Mouse (Mus musculus) heart, embryonic 13.5 days (tissue): Measurements from ENCODE around the gene Olfr629. TPM values are rescaled to one million over a fixed set of nuclear protein-coding genes. Genes with fewer than 3 reads are reported as not detected.
"Not testable (repeated sequence)": the region's sequence is repeated elsewhere in the genome, so short reads cannot be mapped to it uniquely, and the experiment has no call there.

Experiments used
- ATAC-seq: fragments of 200-750 bp; cut with Nextera tagmentation; 2 replicates; pipeline ENCODE4 v1.8.0; 2017; ENCODE audit warnings: moderate TSS enrichment; ENCODE audit not compliant: insufficient number of reproducible peaks, low FRiP score, low TSS enrichment; ENCODE audit errors: extremely low read depth
- H3K27ac ChIP-seq: fragments of 300-500 bp; sonication (generic); replicated peaks from 2 replicates; pipeline ENCODE4 v1.5.1; 2015; ENCODE audit warnings: moderate library complexity, mild to moderate bottlenecking, inconsistent platforms
- H3K27me3 ChIP-seq: fragments of 300-500 bp; sonication (generic); replicated peaks from 2 replicates; pipeline ENCODE4 v1.6.1; 2015; ENCODE audit warnings: mild to moderate bottlenecking, inconsistent platforms
- H3K36me3 ChIP-seq: fragments of 300-500 bp; sonication (generic); 2 replicates; pipeline ENCODE4 v1.6.1; 2015; ENCODE audit warnings: mild to moderate bottlenecking, inconsistent platforms
- H3K4me1 ChIP-seq: fragments of 300-500 bp; sonication (generic); 2 replicates; pipeline ENCODE4 v1.6.1; 2015; ENCODE audit warnings: inconsistent platforms
- H3K4me2 ChIP-seq: fragments of 300-500 bp; sonication (generic); 2 replicates; pipeline ENCODE4 v1.6.1; 2015; ENCODE audit warnings: inconsistent platforms, mild to moderate bottlenecking, moderate library complexity
- H3K4me3 ChIP-seq: fragments of 300-500 bp; sonication (generic); 2 replicates; pipeline ENCODE4 v1.5.1; 2015; ENCODE audit warnings: moderate library complexity, mild to moderate bottlenecking, inconsistent platforms
- H3K9ac ChIP-seq: fragments of 300-500 bp; sonication (generic); 2 replicates; pipeline ENCODE4 v1.6.1; 2015; ENCODE audit warnings: inconsistent platforms, mild to moderate bottlenecking, moderate library complexity
- H3K9me3 ChIP-seq: fragments of 300-500 bp; sonication (generic); 2 replicates; pipeline ENCODE4 v1.6.1; 2016; ENCODE audit warnings: inconsistent platforms
- WGBS: fragments of 180-500 bp; shearing (Covaris S2); methylation state at CpG from one replicate; pipeline ENCODE4 v1.1.7; 2015; ENCODE audit warnings: mixed read lengths; 5-methylcytosine and 5-hydroxymethylcytosine counted together
- polyA plus RNA-seq: library from polyadenylated mRNA; unstranded; fragments of >200 nt; fragmentation: Nextera tagmentation; extraction: Ambion mirVana; gene quantifications from 2 replicates; pipeline ENCODE4 v1.2.1, GENCODE M21; 2015

Olfr629 gene
- not detected in 2 replicates for polyA plus RNA-seq

DNA sequence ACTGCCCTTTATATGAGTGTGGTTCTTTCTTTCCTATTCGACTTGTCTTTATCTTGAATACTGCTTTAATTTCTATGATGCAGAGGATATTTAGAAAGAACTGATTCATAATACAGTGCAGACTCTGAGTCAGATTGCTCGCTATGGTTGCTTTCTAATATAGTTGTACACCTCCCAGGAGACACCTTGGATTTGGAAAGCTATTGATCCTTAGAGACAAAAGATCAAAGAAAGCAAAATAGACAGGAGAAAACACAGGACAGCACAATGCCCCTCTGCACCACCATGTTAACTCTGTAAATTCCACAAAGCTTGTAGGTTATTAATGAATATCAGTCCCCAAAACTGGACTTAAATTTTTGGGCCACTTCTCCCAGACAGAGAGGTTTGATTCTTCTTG, at the start of gene Olfr629:
TSS of gene Olfr629 (minus strand) at position 101 of the 400 bp plus-strand sequence.
- WGBS = 60% methylated on average over 2 of the region's 2 CpGs

GRCm38 (mm10) chr7:103792669-103793388, 48.1 kb upstream of the Olfr629 start:
- Histone ChIP-seq H3K4me2 (no peak overlapping the region), H3K4me3 (no peak overlapping the region), H3K27ac (no peak overlapping the region), H3K27me3 (no peaks in the 10 kb centered on the region), H3K4me1 (no peaks in the 10 kb centered on the region), H3K9ac (no peak overlapping the region), H3K36me3 (no peaks in the 10 kb centered on the region), H3K9me3 (no peaks in the 10 kb centered on the region)
- ATAC-seq = no peak; the same call in 1 of the 2 replicates
- WGBS = 22% methylated on average over 4 of the region's 4 CpGs

More for the DNA sequence above, at the start of gene Olfr629:
- Histone ChIP-seq H3K36me3 (no peaks in the 10 kb centered on the region), H3K9me3 (0 out of 2 replicates have a peak, but pooled peaks cover 5% of the 10 kb centered on the region), H3K9ac (no peak within 1 kb of the TSS), H3K4me2 (no peak within 1 kb of the TSS), H3K27me3 (no peaks in the 10 kb centered on the region), H3K27ac (no peak within 1 kb of the TSS), H3K4me1 (no peaks in the 10 kb centered on the region), H3K4me3 (no peak within 1 kb of the TSS)
- ATAC-seq = no peak

- Histone ChIP-seq H3K4me2 (no peak within 1 kb of the TSS), H3K4me3 (no peak within 1 kb of the TSS), H3K9me3 (no peaks in the 10 kb centered on the region), H3K27ac (no peak within 1 kb of the TSS), H3K4me1 (no peaks in the 10 kb centered on the region), H3K9ac (no peak within 1 kb of the TSS), H3K36me3 (no peaks in the 10 kb centered on the region), H3K27me3 (no peaks in the 10 kb centered on the region)
- ATAC-seq = no peak
- 64% methylated on average over 3 of the region's 3 CpGs for WGBS
Observed at GRCm38 (mm10) chr7:103791721-103792120, 47.0 kb upstream of the Olfr629 start, which contains the start of gene Olfr67. Gene Olfr67, minus strand, starts transcription at chr7:103791821.

DNA sequence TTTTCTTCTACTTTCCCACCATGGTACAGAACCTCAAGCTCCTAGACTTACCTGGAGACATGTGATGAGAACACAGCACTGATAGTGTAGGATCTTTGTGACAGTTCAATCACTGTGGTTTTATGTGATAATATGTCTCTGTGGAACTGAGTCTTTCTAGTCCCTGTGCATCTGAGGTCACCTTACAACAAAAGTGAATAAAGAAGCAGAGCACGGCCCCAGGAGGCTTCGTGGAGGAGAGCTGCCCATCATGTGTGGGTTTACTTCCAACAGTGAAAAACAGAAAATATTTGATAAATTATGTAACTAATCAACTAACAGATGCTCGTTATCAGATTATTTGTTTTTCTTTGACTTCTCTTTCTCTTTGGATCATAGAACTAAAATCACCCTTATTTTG, 34.9 kb upstream of the Olfr629 start, which contains the start of gene Olfr68:
TSS of gene Olfr68 (minus strand) at position 101 of the 400 bp plus-strand sequence.
- no peak within 1 kb of the TSS for H3K4me2 ChIP-seq
- 70% methylated on average over 3 of the region's 3 CpGs for whole genome bisulfite sequencing
- no peaks in the 10 kb centered on the region for H3K9me3 ChIP-seq
- no peaks in the 10 kb centered on the region for H3K27me3 ChIP-seq
- no peak within 1 kb of the TSS for H3K9ac ChIP-seq
- no peak for ATAC-seq
- H3K4me1 ChIP-seq = no peaks in the 10 kb centered on the region
- H3K36me3 ChIP-seq = no peaks in the 10 kb centered on the region
- no peak within 1 kb of the TSS for H3K27ac ChIP-seq
- H3K4me3 ChIP-seq = no peak within 1 kb of the TSS

DNA sequence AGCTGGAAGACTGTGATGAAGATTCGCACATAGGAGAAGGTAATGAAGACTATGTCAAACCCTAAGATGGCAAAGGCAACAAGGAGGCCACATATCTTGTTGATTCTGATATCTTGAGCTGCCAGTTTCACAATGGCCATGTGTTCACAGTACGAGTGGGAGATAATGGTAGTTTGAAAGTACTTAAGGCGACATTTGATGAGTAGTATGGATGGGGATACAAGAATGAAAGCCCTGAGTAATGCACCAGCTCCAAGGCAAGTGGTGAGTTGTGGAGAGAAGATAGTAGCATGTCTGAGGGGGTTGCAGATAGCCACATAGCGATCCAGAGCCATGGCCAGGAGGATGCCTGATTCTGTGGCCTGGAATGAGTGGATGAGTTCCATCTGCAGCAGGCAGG, 32.9 kb upstream of the Olfr629 start:
- H3K4me2 ChIP-seq, H3K9ac ChIP-seq, H3K4me3 ChIP-seq, H3K4me1 ChIP-seq, H3K27ac ChIP-seq, ATAC-seq, H3K9me3 ChIP-seq, H3K36me3 ChIP-seq, H3K27me3 ChIP-seq: not testable (repeated sequence)
- WGBS = 57% methylated on average over 4 of the region's 4 CpGs

- no peaks in the 10 kb centered on the region for H3K9me3 ChIP-seq
- 68% methylated on average over 2 of the region's 2 CpGs for WGBS
- no peak within 1 kb of the TSS for H3K9ac ChIP-seq
- H3K36me3 ChIP-seq = no peaks in the 10 kb centered on the region
- no peak for ATAC-seq
- no peaks in the 10 kb centered on the region for H3K27me3 ChIP-seq
- no peak within 1 kb of the TSS for H3K4me3 ChIP-seq
- no peak within 1 kb of the TSS for H3K4me2 ChIP-seq
- no peak within 1 kb of the TSS for H3K27ac ChIP-seq
- no peaks in the 10 kb centered on the region for H3K4me1 ChIP-seq
Observed at GRCm38 (mm10) chr7:103771494-103771893, 26.8 kb upstream of the Olfr629 start, which contains the start of gene Olfr69. Gene Olfr69, minus strand, starts transcription at chr7:103771594.

GRCm38 (mm10) chr7:103767687-103768086, 22.9 kb upstream of the Olfr629 start:
- not testable (repeated sequence) for H3K27ac ChIP-seq, H3K4me3 ChIP-seq, H3K9ac ChIP-seq, ATAC-seq, H3K4me2 ChIP-seq, H3K36me3 ChIP-seq, H3K9me3 ChIP-seq, H3K4me1 ChIP-seq, H3K27me3 ChIP-seq
- 70% methylated on average over 6 of the region's 6 CpGs for WGBS

GRCm38 (mm10) chr7:103762212-103762611, 17.5 kb upstream of the Olfr629 start:
- H3K4me3 ChIP-seq, H3K9me3 ChIP-seq, H3K27ac ChIP-seq, ATAC-seq, H3K36me3 ChIP-seq, H3K4me2 ChIP-seq, H3K4me1 ChIP-seq, H3K27me3 ChIP-seq, H3K9ac ChIP-seq: not testable (repeated sequence)
- WGBS = 80% methylated on average over 6 of the region's 6 CpGs

- ATAC-seq = no peak
- Histone ChIP-seq H3K27me3 (no peaks in the 10 kb centered on the region), H3K9me3 (no peaks in the 10 kb centered on the region), H3K36me3 (no peaks in the 10 kb centered on the region), H3K9ac (no peak within 1 kb of the TSS), H3K4me1 (no peaks in the 10 kb centered on the region), H3K4me3 (no peak within 1 kb of the TSS), H3K4me2 (no peak within 1 kb of the TSS), H3K27ac (no peak within 1 kb of the TSS)
- WGBS = 40% methylated on average over 2 of the region's 2 CpGs
Observed at GRCm38 (mm10) chr7:103757233-103757632, 12.5 kb upstream of the Olfr629 start, which contains the start of gene Olfr630. Gene Olfr630, minus strand, starts transcription at chr7:103757333.

GRCm38 (mm10) chr7:103730074-103730473, 14.7 kb downstream of the Olfr629 start, which contains the start of gene Olfr628:
Gene Olfr628, plus strand, starts transcription at chr7:103730374.
- no peak within 1 kb of the TSS for H3K27ac ChIP-seq
- H3K27me3 ChIP-seq = no peaks in the 10 kb centered on the region
- H3K4me2 ChIP-seq = no peak within 1 kb of the TSS
- H3K36me3 ChIP-seq = no peaks in the 10 kb centered on the region
- H3K4me1 ChIP-seq = no peaks in the 10 kb centered on the region
- H3K4me3 ChIP-seq = no peak within 1 kb of the TSS
- H3K9ac ChIP-seq = no peak within 1 kb of the TSS
- H3K9me3 ChIP-seq = no peaks in the 10 kb centered on the region
- ATAC-seq = no peak
- WGBS = 83% methylated on average over 1 of the region's 1 CpGs

GRCm38 (mm10) chr7:103716398-103716797, 28.3 kb downstream of the Olfr629 start:
- not testable (repeated sequence) for H3K4me1 ChIP-seq, H3K4me2 ChIP-seq, H3K9ac ChIP-seq, ATAC-seq, H3K27ac ChIP-seq, H3K4me3 ChIP-seq, H3K27me3 ChIP-seq, H3K9me3 ChIP-seq, H3K36me3 ChIP-seq
- 88% methylated on average over 1 of the region's 1 CpGs for WGBS

- Histone ChIP-seq H3K36me3 (no peaks in the 10 kb centered on the region), H3K9me3 (0 out of 2 replicates have a peak, but pooled peaks cover 4% of the 10 kb centered on the region), H3K27me3 (no peaks in the 10 kb centered on the region), H3K27ac (no peak within 1 kb of the TSS), H3K4me3 (no peak within 1 kb of the TSS), H3K4me1 (no peaks in the 10 kb centered on the region), H3K9ac (no peak within 1 kb of the TSS), H3K4me2 (no peak within 1 kb of the TSS)
- no peak for ATAC-seq
Observed at GRCm38 (mm10) chr7:103714371-103714770, 30.4 kb downstream of the Olfr629 start, which contains the start of gene Olfr243. Gene Olfr243, plus strand, starts transcription at chr7:103714671.
